Mouse (Mus musculus) forebrain, postnatal 0 days (tissue): Measurements from ENCODE around the gene Zbtb18. TPM values are rescaled to one million over a fixed set of nuclear protein-coding genes. Genes with fewer than 3 reads are reported as not detected.
A peak's percentile ranks its signal among the peaks of the same experiment; 100 is the strongest.

Experiments used
- ATAC-seq: fragments of 200-750 bp; cut with Nextera tagmentation; 2 replicates; pipeline ENCODE4 v1.8.0; 2017; ENCODE audit warnings: mild to moderate bottlenecking, moderate library complexity
- DNase-seq: peaks from one replicate; pipeline ENCODE4 v3.0.0-alpha.2; 2015
- H3K27ac ChIP-seq: fragments of 300-500 bp; sonication (generic); 2 replicates; pipeline ENCODE4 v1.5.1; 2014; ENCODE audit warnings: low read depth, mild to moderate bottlenecking, antibody characterized with exemption, low read length, moderate library complexity, mixed read lengths
- H3K27me3 ChIP-seq: fragments of 300-500 bp; sonication (generic); 2 replicates; pipeline ENCODE4 v1.6.1; 2014; ENCODE audit warnings: mild to moderate bottlenecking, low read length, mixed read lengths; ENCODE audit not compliant: insufficient read depth
- H3K36me3 ChIP-seq: fragments of 300-500 bp; sonication (generic); 2 replicates; pipeline ENCODE4 v1.6.1; 2014; ENCODE audit warnings: mild to moderate bottlenecking, moderate library complexity; ENCODE audit not compliant: insufficient read depth
- H3K4me1 ChIP-seq: fragments of 300-500 bp; sonication (generic); 2 replicates; pipeline ENCODE4 v1.6.1; 2014; ENCODE audit warnings: antibody characterized with exemption; ENCODE audit not compliant: insufficient read depth
- H3K4me2 ChIP-seq: fragments of 300-500 bp; sonication (generic); 2 replicates; pipeline ENCODE4 v1.6.1; 2014; ENCODE audit warnings: low read depth, mild to moderate bottlenecking, moderate library complexity
- H3K4me3 ChIP-seq: fragments of 300-500 bp; sonication (generic); 2 replicates; pipeline ENCODE4 v1.5.1; 2014; ENCODE audit warnings: low read depth, low read length, mixed read lengths
- H3K9ac ChIP-seq: fragments of 300-500 bp; sonication (generic); 2 replicates; pipeline ENCODE4 v1.6.1; 2014; ENCODE audit warnings: mild to moderate bottlenecking
- H3K9me3 ChIP-seq: fragments of 300-500 bp; sonication (generic); 2 replicates; pipeline ENCODE4 v1.6.1; 2016; ENCODE audit warnings: low read length
- CTCF ChIP-seq: sonication (generic); IDR thresholded peaks from 2 replicates; pipeline ENCODE4 v1.5.1; 2016; ENCODE audit warnings: antibody characterized with exemption, control low read depth, low read depth
- WGBS: fragments of 180-500 bp; shearing (Covaris S2); extraction: QIAGEN DNeasy Blood & Tissue Kit; methylation state at CpG from one replicate; pipeline ENCODE4 v1.1.7; 2014; 5-methylcytosine and 5-hydroxymethylcytosine counted together
- polyA plus RNA-seq: library from polyadenylated mRNA; unstranded; fragments of >200 nt; fragmentation: Nextera tagmentation; extraction: Ambion mirVana; gene quantifications from 2 replicates; pipeline ENCODE4 v1.2.1, GENCODE M21; 2015
- total RNA-seq: library from RNA; depleted of rRNA; stranded (reverse); fragments of >200 nt; gene quantifications from 2 replicates; pipeline ENCODE4 v1.2.3, GENCODE M21; 2014; rRNA removed

Zbtb18 gene
- total RNA-seq = 301 and 445 TPM in 2 replicates
- 88.6 and 138 TPM in 2 replicates for polyA plus RNA-seq

GRCm38 (mm10) chr1:177442196-177442808 lies at the start of gene Zbtb18:
Gene Zbtb18, plus strand, starts transcription at chr1:177442351.
- Histone ChIP-seq H3K27ac (peak within 1 kb of the TSS; percentile 97), H3K4me3 (peak within 1 kb of the TSS; percentile 81), H3K36me3 (no peaks in the 10 kb centered on the region; the same call in 1 of the 2 replicates), H3K9ac (peak within 1 kb of the TSS; percentile 80), H3K27me3 (no peaks in the 10 kb centered on the region), H3K9me3 (no peaks in the 10 kb centered on the region), H3K4me2 (peak within 1 kb of the TSS; percentile 81), H3K4me1 (no peaks in the 10 kb centered on the region)
- WGBS = under 1% methylated on average over 23 of the region's 106 CpGs
- DNase-seq = no peak
- no peak for TF ChIP-seq CTCF
- ATAC-seq = 0 out of 2 replicates have a peak, but pooled peaks have one; percentile 0

- Histone ChIP-seq H3K4me2 (no peak overlapping the region), H3K27ac (no peak overlapping the region), H3K36me3 (no peaks in the 10 kb centered on the region), H3K27me3 (no peaks in the 10 kb centered on the region), H3K9me3 (no peaks in the 10 kb centered on the region), H3K4me1 (no peaks in the 10 kb centered on the region), H3K4me3 (no peak overlapping the region), H3K9ac (no peak overlapping the region)
- no peak for TF ChIP-seq CTCF
- DNase-seq = no peak
- no peak for ATAC-seq
- 85% methylated on average over 1 of the region's 1 CpGs for WGBS
Observed at GRCm38 (mm10) chr1:177397455-177397854, 44.7 kb upstream of the Zbtb18 start.

- no peaks in the 10 kb centered on the region for H3K9me3 ChIP-seq
- ATAC-seq (no peak), DNase-seq (no peak)
- no peaks in the 10 kb centered on the region for H3K27me3 ChIP-seq
- TF ChIP-seq CTCF = no peak
- H3K4me3 ChIP-seq = no peak overlapping the region
- H3K36me3 ChIP-seq = no peaks in the 10 kb centered on the region
- WGBS = 84% methylated on average over 6 of the region's 6 CpGs
- no peaks in the 10 kb centered on the region for H3K4me1 ChIP-seq
- no peak overlapping the region for H3K9ac ChIP-seq
- H3K27ac ChIP-seq = no peak overlapping the region
- H3K4me2 ChIP-seq = no peak overlapping the region
Observed at GRCm38 (mm10) chr1:177405170-177405569, 37.0 kb upstream of the Zbtb18 start.

GRCm38 (mm10) chr1:177408690-177409089 lies 33.5 kb upstream of the Zbtb18 start:
- peak; percentile 35 for TF ChIP-seq CTCF
- no peak for ATAC-seq
- H3K9me3 ChIP-seq = no peaks in the 10 kb centered on the region
- H3K27me3 ChIP-seq = no peaks in the 10 kb centered on the region
- no peak overlapping the region for H3K27ac ChIP-seq
- H3K4me1 ChIP-seq = no peaks in the 10 kb centered on the region
- WGBS = 82% methylated on average over 3 of the region's 3 CpGs
- no peak for DNase-seq
- H3K4me3 ChIP-seq = no peak overlapping the region
- no peak overlapping the region for H3K4me2 ChIP-seq
- H3K9ac ChIP-seq = no peak overlapping the region
- no peaks in the 10 kb centered on the region for H3K36me3 ChIP-seq

- no peak overlapping the region for H3K9ac ChIP-seq
- WGBS = 30% methylated on average over 7 of the region's 7 CpGs
- H3K4me1 ChIP-seq = no peaks in the 10 kb centered on the region
- H3K36me3 ChIP-seq = no peaks in the 10 kb centered on the region
- H3K27me3 ChIP-seq = no peaks in the 10 kb centered on the region
- no peak for TF ChIP-seq CTCF
- H3K27ac ChIP-seq = no peak overlapping the region
- DNase-seq = peak; percentile 26
- ATAC-seq = peak; percentile 62
- H3K9me3 ChIP-seq = no peaks in the 10 kb centered on the region
- H3K4me2 ChIP-seq = peak overlapping the region; percentile 36
- no peak overlapping the region for H3K4me3 ChIP-seq
Observed at GRCm38 (mm10) chr1:177410769-177411348, 31.3 kb upstream of the Zbtb18 start.

GRCm38 (mm10) chr1:177411359-177412358 lies 30.5 kb upstream of the Zbtb18 start:
- H3K9ac ChIP-seq = no peak overlapping the region
- DNase-seq (peak; percentile 48), ATAC-seq (peak; percentile 74)
- no peak for TF ChIP-seq CTCF
- H3K4me2 ChIP-seq = peak overlapping the region; percentile 36
- no peak overlapping the region for H3K4me3 ChIP-seq
- H3K27ac ChIP-seq = no peak overlapping the region
- no peaks in the 10 kb centered on the region for H3K36me3 ChIP-seq
- no peaks in the 10 kb centered on the region for H3K9me3 ChIP-seq
- no peaks in the 10 kb centered on the region for H3K27me3 ChIP-seq
- no peaks in the 10 kb centered on the region for H3K4me1 ChIP-seq
- 6% methylated on average over 19 of the region's 19 CpGs for WGBS
